Mouse (Mus musculus): ENCODE measurements at regions not wholly inside any gene's neighbourhood (a gene's known extent, or its start where the extent isn't known, plus 50 kb on each side); places are given as distances from the start of the nearest gene placed in this dataset.
"Not testable (repeated sequence)": the region's sequence is repeated elsewhere in the genome, so short reads cannot be mapped to it uniquely, and the experiment has no call there.

DNA sequence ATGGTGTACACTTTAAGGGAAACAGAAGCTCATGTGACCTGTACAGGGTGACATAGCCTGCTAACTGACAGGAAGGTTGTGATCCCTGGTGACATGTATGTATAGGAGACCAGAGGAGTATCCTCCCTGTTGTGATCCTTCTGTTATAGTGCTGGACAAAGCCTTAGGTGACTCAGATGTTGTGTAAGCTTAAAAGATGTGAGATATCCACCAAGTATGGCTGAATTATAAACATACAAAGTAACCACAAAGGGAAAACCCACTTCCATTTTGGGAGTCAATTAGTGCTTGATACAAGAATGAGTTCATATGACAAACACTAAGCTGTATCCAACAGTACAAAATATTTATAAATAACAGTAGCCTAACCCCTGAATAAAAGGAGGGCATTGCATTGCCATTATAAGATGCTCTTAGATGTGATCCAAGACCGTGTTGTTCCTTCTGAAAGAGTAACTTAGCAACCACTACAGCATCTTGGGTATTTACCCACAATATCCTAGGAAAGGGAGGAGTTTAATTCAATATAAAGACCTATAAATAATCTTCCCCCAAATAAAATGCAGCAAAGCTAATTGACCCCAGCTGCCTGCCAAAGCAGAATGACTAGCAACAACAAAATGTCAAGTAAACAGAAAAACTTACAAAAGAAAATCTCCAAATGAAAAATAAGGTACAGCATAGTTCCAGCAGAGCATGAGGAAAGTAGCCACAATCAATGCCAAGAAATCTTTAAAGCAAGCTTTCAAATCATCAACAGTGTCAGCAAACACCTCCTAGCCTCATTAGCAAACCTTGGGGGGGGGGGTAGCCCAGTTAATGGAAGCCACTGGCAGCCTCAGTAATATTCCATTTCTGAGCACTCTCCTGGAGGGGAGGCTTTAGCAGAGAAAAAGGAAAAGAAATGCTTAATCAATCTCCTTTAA is 1339.6 kb downstream of the Zfp704 start:
- TF ChIP-seq POLR2A (IDR thresholded peaks at IDR 0.05; ENCODE audit: low read depth, low read length) = no peak
- H3K4me1 ChIP-seq (ENCODE audit: control insufficient read depth, insufficient read depth, low read length) = no peaks in the 10 kb centered on the region
- peak overlapping the region; percentile 40; the same call in 1 of the 2 replicates for H3K27ac ChIP-seq (ENCODE audit: insufficient read depth, low read length)
- no peak overlapping the region for H3K4me3 ChIP-seq (ENCODE audit: insufficient read depth, low read length)

- no peak for TF ChIP-seq CTCF (IDR thresholded peaks at IDR 0.05; ENCODE audit: borderline replicate concordance, insufficient read depth, low read length)
- no peak for TF ChIP-seq POLR2A (IDR thresholded peaks at IDR 0.05; ENCODE audit: low read depth, low read length)
- Histone ChIP-seq H3K4me3 (ENCODE audit: insufficient read depth, low read length) (no peak overlapping the region), H3K4me1 (ENCODE audit: control insufficient read depth, insufficient read depth, low read length) (no peaks in the 10 kb centered on the region), H3K27ac (ENCODE audit: insufficient read depth, low read length) (no peak overlapping the region)
Measured at GRCm38 (mm10) chr3:8265783-8266182, 1344.1 kb downstream of the Zfp704 start.

- no peak overlapping the region for H3K4me3 ChIP-seq (ENCODE audit: insufficient read depth, low read length)
- H3K4me1 ChIP-seq (ENCODE audit: control insufficient read depth, insufficient read depth, low read length) = no peaks in the 10 kb centered on the region
- TF ChIP-seq CTCF (IDR thresholded peaks at IDR 0.05; ENCODE audit: borderline replicate concordance, insufficient read depth, low read length) (no peak), POLR2A (IDR thresholded peaks at IDR 0.05; ENCODE audit: low read depth, low read length) (no peak)
- H3K27ac ChIP-seq (ENCODE audit: insufficient read depth, low read length) = no peak overlapping the region
Measured at GRCm38 (mm10) chr3:8264366-8265033, 1345.4 kb downstream of the Zfp704 start.

DNA sequence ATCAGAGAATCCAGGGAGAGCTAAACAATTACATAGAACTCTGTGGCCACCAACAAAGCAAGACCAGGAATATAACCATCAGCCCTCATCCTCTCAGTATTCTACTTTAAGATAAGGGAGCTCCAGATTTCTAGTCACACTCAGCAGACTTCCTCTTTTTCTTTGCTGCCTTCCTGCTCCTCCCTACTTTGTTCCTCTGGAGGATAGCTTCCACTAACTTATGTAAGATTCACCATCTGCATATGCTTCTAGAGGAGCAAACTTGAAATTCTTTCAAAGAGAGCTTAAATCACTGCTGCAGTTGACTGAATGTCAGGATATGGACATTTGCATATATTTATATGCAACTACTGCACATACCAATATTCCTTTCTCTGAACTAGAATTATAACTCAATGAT is 1352.6 kb downstream of the Zfp704 start:
- Histone ChIP-seq H3K27ac (ENCODE audit: insufficient read depth, low read length) (no peak overlapping the region), H3K4me1 (ENCODE audit: control insufficient read depth, insufficient read depth, low read length) (peaks cover 2% of the 10 kb centered on the region; the same call in 1 of the 2 replicates), H3K4me3 (ENCODE audit: insufficient read depth, low read length) (no peak overlapping the region)
- no peak for TF ChIP-seq POLR2A (IDR thresholded peaks at IDR 0.05; ENCODE audit: low read depth, low read length)
- TF ChIP-seq CTCF (IDR thresholded peaks at IDR 0.05; ENCODE audit: borderline replicate concordance, insufficient read depth, low read length) = no peak

DNA sequence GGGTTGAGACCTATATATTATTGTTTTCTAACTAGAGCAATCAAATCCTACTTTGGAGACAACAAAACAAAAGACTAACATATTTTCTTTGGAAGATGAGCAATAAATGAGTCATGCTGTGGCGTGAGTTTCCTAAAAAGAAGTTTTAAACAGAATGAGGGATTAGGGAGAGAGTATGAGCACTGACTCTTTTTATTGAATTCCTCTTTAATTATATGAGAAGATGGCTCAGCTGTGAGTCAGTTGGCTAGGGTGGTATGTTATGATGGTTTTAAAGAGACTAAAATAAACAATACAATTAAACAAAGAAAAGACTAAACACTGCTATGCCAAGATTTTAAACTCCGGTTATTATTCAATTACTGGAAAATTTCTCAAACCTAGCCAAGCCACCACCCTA is 1357.6 kb downstream of the Zfp704 start:
- peaks cover 2% of the 10 kb centered on the region; the same call in 1 of the 2 replicates for H3K4me1 ChIP-seq (ENCODE audit: control insufficient read depth, insufficient read depth, low read length)
- H3K27ac ChIP-seq (ENCODE audit: insufficient read depth, low read length) = no peak overlapping the region
- H3K4me3 ChIP-seq (ENCODE audit: insufficient read depth, low read length) = no peak overlapping the region
- TF ChIP-seq POLR2A (IDR thresholded peaks at IDR 0.05; ENCODE audit: low read depth, low read length) = no peak
- no peak for TF ChIP-seq CTCF (IDR thresholded peaks at IDR 0.05; ENCODE audit: borderline replicate concordance, insufficient read depth, low read length)

GRCm38 (mm10) chr3:8248911-8249310 is 1361.0 kb downstream of the Zfp704 start:
- H3K4me3 ChIP-seq (ENCODE audit: insufficient read depth, low read length) = no peak overlapping the region
- no peak for TF ChIP-seq CTCF (IDR thresholded peaks at IDR 0.05; ENCODE audit: borderline replicate concordance, insufficient read depth, low read length)
- no peak for TF ChIP-seq POLR2A (IDR thresholded peaks at IDR 0.05; ENCODE audit: low read depth, low read length)
- H3K4me1 ChIP-seq (ENCODE audit: control insufficient read depth, insufficient read depth, low read length) = peaks cover 2% of the 10 kb centered on the region; the same call in 1 of the 2 replicates
- H3K27ac ChIP-seq (ENCODE audit: insufficient read depth, low read length) = no peak overlapping the region

DNA sequence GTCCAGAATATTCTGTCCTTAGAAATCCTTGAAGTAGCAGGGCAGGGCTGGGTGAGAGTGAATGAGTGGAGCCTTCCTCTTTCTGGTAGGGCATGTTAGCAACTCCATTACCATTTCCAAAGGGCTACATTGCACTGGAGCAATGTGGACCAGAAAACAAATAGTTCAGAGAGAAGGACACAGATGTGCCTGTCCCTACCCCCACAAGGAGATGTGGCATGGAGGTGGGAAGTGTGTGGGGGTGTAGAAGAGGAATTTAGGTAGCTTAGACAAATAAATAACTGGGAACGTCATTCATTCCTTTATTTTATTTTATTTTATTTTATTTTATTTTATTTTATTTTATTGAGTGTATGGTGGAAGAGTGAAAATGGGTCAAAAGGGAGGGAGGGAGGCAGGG is 1364.1 kb downstream of the Zfp704 start:
- H3K4me3 ChIP-seq (ENCODE audit: insufficient read depth, low read length); H3K4me1 ChIP-seq (ENCODE audit: control insufficient read depth, insufficient read depth, low read length); H3K27ac ChIP-seq (ENCODE audit: insufficient read depth, low read length): not testable (repeated sequence)

- 0 out of 2 replicates have a peak, but pooled peaks have one; percentile 40 for TF ChIP-seq POLR2A (IDR thresholded peaks at IDR 0.05; ENCODE audit: low read depth, low read length)
- H3K4me1 ChIP-seq (ENCODE audit: control insufficient read depth, insufficient read depth, low read length); H3K27ac ChIP-seq (ENCODE audit: insufficient read depth, low read length); H3K4me3 ChIP-seq (ENCODE audit: insufficient read depth, low read length): not testable (repeated sequence)
Measured at GRCm38 (mm10) chr3:8245195-8245789, 1364.6 kb downstream of the Zfp704 start.

DNA sequence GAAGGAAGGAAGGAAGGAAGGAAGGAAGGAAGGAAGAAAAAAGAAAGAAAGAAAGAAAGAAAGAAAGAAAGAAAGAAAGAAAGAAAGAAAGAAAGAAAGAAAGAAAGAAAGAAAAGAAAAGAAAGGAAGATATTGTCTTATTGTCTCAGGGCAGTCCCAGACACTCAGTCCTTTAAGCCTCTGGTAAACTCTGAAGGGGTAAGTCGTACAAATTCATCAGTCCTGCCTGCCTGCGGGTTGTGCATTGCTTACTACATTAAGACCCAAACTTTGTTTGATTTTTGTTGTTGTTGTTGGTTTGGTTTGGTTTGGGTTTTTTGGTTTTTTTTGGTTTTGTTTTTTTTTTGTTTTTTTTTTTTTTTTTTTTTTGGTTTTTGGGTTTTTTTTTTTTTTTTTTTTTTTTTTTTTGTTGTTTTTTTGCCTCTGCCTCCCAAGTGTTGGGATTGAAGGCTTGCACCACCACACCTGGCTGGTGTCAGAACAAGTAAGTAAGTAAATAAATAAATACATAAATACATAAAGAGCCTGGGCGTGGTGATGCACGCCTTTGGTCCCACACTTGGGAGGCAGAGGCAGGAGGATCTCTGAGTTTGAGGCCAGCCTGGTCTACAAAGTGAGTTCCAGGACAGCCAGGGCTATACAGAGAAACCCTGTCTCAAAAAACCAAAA is 1365.2 kb downstream of the Zfp704 start:
- H3K27ac ChIP-seq (ENCODE audit: insufficient read depth, low read length); H3K4me1 ChIP-seq (ENCODE audit: control insufficient read depth, insufficient read depth, low read length); H3K4me3 ChIP-seq (ENCODE audit: insufficient read depth, low read length): not testable (repeated sequence)

Measured in embryonic fibroblast, embryonic 13.5 days (primary cell).